Mouse (Mus musculus) B cell, adult (primary cell): ENCODE results near the gene Tspan17. TPM values are rescaled to one million over a fixed set of nuclear protein-coding genes. Genes with fewer than 3 reads are reported as not detected.

ENCODE experiments used
- total RNA-seq: library from RNA; stranded (reverse); gene quantifications from 4 replicates; pipeline ENCODE4 v1.2.4, GENCODE M21; 2023; ENCODE audit not compliant: inconsistent age

The Tspan17 gene
- 5.1 to 12.6 TPM (median 5.2 TPM) in 4 replicates for total RNA-seq

DNA sequence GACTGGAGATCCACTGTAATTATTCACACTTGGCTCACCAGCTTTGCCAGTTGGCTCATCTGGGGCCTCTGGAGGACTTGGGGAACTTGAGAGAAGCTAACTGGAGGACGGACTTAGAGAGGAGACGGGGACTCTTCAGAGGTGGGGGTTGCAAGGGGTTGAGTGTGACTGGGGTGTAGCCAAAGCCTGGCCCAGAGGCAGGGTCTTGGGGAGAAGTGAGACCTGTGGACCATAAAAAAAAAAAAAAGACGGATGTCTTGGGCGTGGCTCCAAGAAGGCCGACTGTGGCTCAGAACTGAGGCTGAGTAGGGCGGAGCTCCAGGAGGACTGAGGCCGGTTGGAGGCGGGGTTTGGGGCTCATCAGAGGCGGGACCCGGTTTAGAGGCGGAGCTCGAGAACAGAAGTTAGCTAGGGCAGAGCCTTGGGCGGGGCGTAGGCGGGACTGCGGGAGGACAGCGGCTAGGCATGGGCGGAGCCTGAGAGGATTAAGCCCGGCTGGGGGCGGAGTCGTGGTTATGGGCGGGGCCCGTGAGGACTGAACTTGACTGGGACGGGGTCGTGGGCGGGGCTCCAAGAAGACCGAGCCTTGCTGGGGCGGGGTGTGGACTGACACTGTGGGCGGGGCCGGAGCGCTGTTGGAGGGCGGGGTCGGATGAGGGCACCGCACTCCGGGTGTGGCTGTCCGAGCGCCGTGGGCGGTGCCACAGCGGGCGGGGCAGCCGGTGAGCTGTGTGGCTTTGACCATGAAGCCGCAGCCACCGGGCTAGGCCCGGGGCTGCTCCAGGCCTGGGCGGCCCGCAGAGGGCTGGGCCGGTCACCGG lies at the start of gene Tspan17:
Tspan17 (plus strand) TSS at position 638 of the 821 bp plus-strand sequence.

DNA sequence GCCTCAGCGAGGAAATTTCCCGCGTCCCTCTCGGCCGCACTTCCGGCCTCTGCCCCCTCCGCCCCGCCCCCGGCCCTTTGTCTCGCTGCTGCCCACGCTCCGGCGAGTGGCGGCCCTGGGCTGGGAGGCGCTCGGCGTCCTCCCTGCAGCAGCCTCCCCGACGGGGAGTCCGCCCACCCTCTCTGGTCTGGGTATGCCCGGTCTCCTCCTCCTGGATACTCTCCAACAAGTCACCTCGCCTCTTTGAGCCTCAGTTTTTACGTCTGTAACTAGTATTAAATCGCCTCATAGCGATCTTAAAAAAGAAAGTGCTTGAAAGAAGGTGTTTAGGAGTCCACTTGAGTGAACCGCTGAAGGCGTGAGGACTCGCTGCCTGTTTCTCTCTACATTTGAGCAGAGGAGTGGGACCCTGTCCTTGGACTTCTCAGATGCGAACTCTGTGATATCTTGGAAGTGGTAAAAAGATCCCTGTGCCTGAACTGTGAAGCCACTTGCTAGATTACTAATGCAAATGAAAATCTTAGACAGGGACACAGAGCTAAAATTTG lies 39.2 kb upstream of the Tspan17 start, which contains the start of gene Gprin1:
Gprin1 (minus strand) TSS at position 11 of the 548 bp plus-strand sequence.

DNA sequence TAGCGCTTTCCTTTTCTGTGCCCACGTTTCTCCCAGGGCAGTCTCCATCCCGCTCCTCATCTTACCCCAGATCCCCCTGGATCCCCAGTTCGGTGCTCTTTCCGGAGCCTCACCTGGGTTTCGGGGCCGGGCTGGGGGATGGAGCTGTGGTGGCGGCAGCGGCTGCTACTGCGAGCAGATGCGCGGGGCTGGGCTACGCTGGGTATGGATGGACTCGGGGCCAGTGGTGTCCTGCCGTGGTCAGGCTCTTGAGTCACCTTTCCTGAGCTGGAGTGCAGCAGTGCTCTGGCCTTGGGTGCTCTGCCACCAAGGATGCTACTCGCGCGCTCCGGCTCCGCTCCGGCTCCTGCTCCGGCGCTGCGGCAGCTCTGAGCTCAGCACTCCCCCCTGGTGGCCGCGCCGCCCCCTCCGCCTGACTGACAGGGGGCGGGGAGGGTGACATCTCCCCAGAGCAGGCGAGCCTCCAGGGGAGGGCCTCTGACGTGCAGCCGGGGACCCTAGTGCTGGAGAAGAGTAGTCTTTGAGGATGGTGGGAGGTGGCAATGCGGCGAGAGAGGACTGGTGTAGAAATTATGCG lies 22.9 kb upstream of the Tspan17 start, which contains the start of gene Sncb:
Sncb (minus strand) TSS at position 404 of the 577 bp plus-strand sequence.

DNA sequence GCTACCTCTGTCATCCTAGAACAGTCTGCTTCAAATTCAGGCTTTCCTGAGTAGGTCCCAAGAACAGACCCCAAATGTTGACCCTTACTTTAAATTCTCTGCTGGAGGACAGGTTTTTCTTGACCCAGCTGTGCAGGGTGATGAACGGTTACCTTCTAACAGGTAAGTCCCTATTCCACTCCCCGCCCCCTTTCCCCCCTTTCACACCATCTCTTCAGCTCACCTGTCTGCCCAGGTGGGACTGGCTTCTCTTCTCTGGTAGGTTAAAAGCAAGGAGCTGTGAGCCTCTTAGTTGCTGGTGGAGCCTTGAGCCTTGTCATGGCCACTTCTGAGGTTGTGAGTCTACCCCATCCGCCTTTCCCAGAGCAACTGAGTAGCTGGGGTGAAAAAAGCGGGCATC lies 5.5 kb upstream of the Tspan17 start, which contains the start of gene Eif4e1b:
Eif4e1b (plus strand) TSS at position 301 of the 400 bp plus-strand sequence.

Other genes starting within 250 kb of the Tspan17 start
- 32.2 to 39.9 TPM (median 38.0 TPM) in 4 replicates for gene 4833439L19Rik, start 223.9 kb upstream of the Tspan17 start, total RNA-seq
- 6.8 to 8.6 TPM (median 7.3 TPM) in 4 replicates for gene Arl10, start 214.4 kb upstream of the Tspan17 start, total RNA-seq
- 13.4 to 21.1 TPM (median 16.2 TPM) in 4 replicates for gene Nop16, start 199.3 kb upstream of the Tspan17 start, total RNA-seq
- 61.3 to 69.6 TPM (median 64.9 TPM) in 4 replicates for gene Higd2a, start 199.2 kb upstream of the Tspan17 start, total RNA-seq
- 16.4 to 21.7 TPM (median 20.8 TPM) in 4 replicates for gene Cltb, start 178.0 kb upstream of the Tspan17 start, total RNA-seq
- gene Faf2, start 167.6 kb upstream of the Tspan17 start, total RNA-seq, result 63.9 to 72.2 TPM (median 66.1 TPM) in 4 replicates
- 247 to 275 TPM (median 269 TPM) in 4 replicates for gene Rnf44, start 95.5 kb upstream of the Tspan17 start, total RNA-seq
- not detected in 4 replicates for gene Cdhr2, start 87.9 kb upstream of the Tspan17 start, total RNA-seq
- gene Gprin1, start 39.5 kb upstream of the Tspan17 start, total RNA-seq, result not detected in 4 replicates
- not detected in 4 replicates for gene Sncb, start 22.8 kb upstream of the Tspan17 start, total RNA-seq
- gene Eif4e1b, start 5.4 kb upstream of the Tspan17 start, total RNA-seq, result not detected in 4 replicates
- 0.21 to 0.61 TPM in 2 of 4 replicates, not detected in the others for gene Unc5a, start 160.0 kb downstream of the Tspan17 start, total RNA-seq
- gene Hk3, start 232.0 kb downstream of the Tspan17 start, total RNA-seq, result 0.58 to 3.0 TPM (median 2.0 TPM) in 4 replicates